In the genomic region with DNA sequence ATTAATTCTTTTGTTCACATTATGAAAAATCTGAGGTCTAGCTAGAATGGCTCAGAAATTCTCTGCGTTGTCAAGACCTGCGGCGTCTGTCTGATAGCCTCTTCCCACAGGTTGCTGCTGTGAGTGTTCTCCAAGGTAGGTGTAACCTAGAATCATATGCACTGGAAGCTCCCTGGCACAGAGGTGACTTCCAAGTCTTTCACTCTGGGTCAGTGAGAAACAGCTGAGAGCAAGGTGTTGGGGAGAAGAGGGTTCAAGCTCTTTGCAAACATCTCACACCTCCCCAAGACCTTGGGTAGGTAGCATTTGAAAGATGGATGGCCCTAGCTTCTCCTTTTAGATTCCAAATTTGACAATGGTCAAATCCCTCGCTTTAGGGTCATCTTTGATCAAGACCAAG, we compare ENCODE assay signal across 23 mouse cellular contexts. TPM values are rescaled to one million over a fixed set of nuclear protein-coding genes. Genes with fewer than 3 reads are reported as not detected.
DNase-seq lines count a peak whose midpoint lies in the region; ATAC-seq and TF ChIP-seq lines count a peak whose summit lies in the region.
"Had no signal": no experiment of that assay in that cellular context is flagged by ENCODE, and none has a peak within 500 bp of the region (broad histone marks: within the 10 kb centered on the region; RNA-seq: fewer than 3 reads in every experiment).

No protein-coding gene starts in this region.

- 0 out of 2 replicates have a peak overlapping the region, but pooled peaks have one; percentile 35 for H3K27ac ChIP-seq in forebrain, embryonic 15.5 days (replicated peaks)
- no peak overlapping the region for H3K27ac ChIP-seq in forebrain, embryonic 14.5 days (ENCODE audit: low read depth, low read length)
- peak overlapping the region; percentile 91 for H3K27ac ChIP-seq in layer of hippocampus, adult 2 months
- H3K27ac ChIP-seq in cortical plate, adult 2 months (ENCODE audit: insufficient read depth, low read length) = peak overlapping the region; percentile 24; the same call in 1 of the 2 replicates
- H3K27ac ChIP-seq: embryonic facial prominence, embryonic 12.5 days; gastrocnemius, adult 2 months; heart, adult 2 months; heart, embryonic 15.5 days; hindbrain, embryonic 14.5 days; kidney, embryonic 15.5 days had no signal

- no peaks in the 10 kb centered on the region for H3K36me3 ChIP-seq in forebrain, embryonic 15.5 days
- no peaks in the 10 kb centered on the region for H3K36me3 ChIP-seq in forebrain, embryonic 14.5 days (ENCODE audit: control insufficient read depth, insufficient read depth, low read length)
- H3K36me3 ChIP-seq: embryonic facial prominence, embryonic 12.5 days; G1E; heart, embryonic 15.5 days; kidney, embryonic 15.5 days had no signal

- WGBS in forebrain, embryonic 15.5 days = 87% methylated on average over 4 of the region's 4 CpGs
- WGBS in forebrain, embryonic 14.5 days = 92% methylated on average over 4 of the region's 4 CpGs

- H3K9me3 ChIP-seq in forebrain, embryonic 15.5 days = no peaks in the 10 kb centered on the region
- no peaks in the 10 kb centered on the region for H3K9me3 ChIP-seq in forebrain, embryonic 14.5 days (replicated peaks; ENCODE audit: control insufficient read depth, low read length)
- H3K9me3 ChIP-seq: embryonic facial prominence, embryonic 12.5 days; G1E; heart, embryonic 15.5 days; kidney, embryonic 15.5 days had no signal

- no peak overlapping the region for H3K4me2 ChIP-seq in forebrain, embryonic 15.5 days (replicated peaks)
- no peak overlapping the region for H3K4me2 ChIP-seq in forebrain, embryonic 14.5 days (ENCODE audit: low read length)
- H3K4me2 ChIP-seq: embryonic facial prominence, embryonic 12.5 days; heart, embryonic 11.5 days; hindbrain, embryonic 14.5 days; kidney, embryonic 15.5 days had no signal

- no peak overlapping the region for H3K4me3 ChIP-seq in forebrain, embryonic 15.5 days
- H3K4me3 ChIP-seq in forebrain, embryonic 14.5 days (ENCODE audit: low read depth, low read length) = no peak overlapping the region
- no peak overlapping the region; the same call in 1 of the 2 replicates for H3K4me3 ChIP-seq in layer of hippocampus, adult 2 months
- no peak overlapping the region for H3K4me3 ChIP-seq in cortical plate, adult 2 months (ENCODE audit: insufficient read depth, low read length)
- H3K4me3 ChIP-seq: embryonic facial prominence, embryonic 12.5 days; gastrocnemius, adult 2 months; heart, adult 2 months; heart, embryonic 15.5 days; kidney, embryonic 15.5 days had no signal

- H3K27me3 ChIP-seq in forebrain, embryonic 15.5 days = no peaks in the 10 kb centered on the region
- H3K27me3 ChIP-seq in forebrain, embryonic 14.5 days (replicated peaks; ENCODE audit: control insufficient read depth, insufficient read depth, low read length) = no peaks in the 10 kb centered on the region
- H3K27me3 ChIP-seq: embryonic facial prominence, embryonic 12.5 days; heart, embryonic 15.5 days; kidney, embryonic 15.5 days had no signal

- DNase-seq in cerebellum, adult 9-11 months = peak; percentile 45
- no peak for DNase-seq in cerebellum, postnatal 25 days
- DNase-seq in forebrain, embryonic 14.5 days (ENCODE audit: low spot score) = no peak
- DNase-seq in layer of hippocampus, adult 2 months (ENCODE audit: low spot score in 2 of 2) = no peak
- no peak for DNase-seq in layer of hippocampus, adult 9-11 months
- no peak for DNase-seq in frontal cortex, postnatal 10 days (ENCODE audit: low spot score in 2 of 2)
- DNase-seq: adrenal gland, adult 8-10 months; adrenal gland, postnatal 36 days; gastrocnemius, adult 2 months; gastrocnemius, postnatal 36 days; heart, adult 2 months; heart, postnatal 14 days; kidney, adult 2 months had no signal

- H3K9ac ChIP-seq in forebrain, embryonic 15.5 days (replicated peaks) = no peak overlapping the region
- H3K9ac ChIP-seq in forebrain, embryonic 14.5 days (ENCODE audit: low read length) = no peak overlapping the region
- H3K9ac ChIP-seq: embryonic facial prominence, embryonic 12.5 days; heart, embryonic 15.5 days; hindbrain, embryonic 14.5 days; kidney, embryonic 15.5 days had no signal

- H3K4me1 ChIP-seq in forebrain, embryonic 15.5 days = peaks cover 50% of the 10 kb centered on the region
- H3K4me1 ChIP-seq in forebrain, embryonic 14.5 days (ENCODE audit: control insufficient read depth, insufficient read depth, low read length) = peaks cover 33% of the 10 kb centered on the region
- peaks cover 2% of the 10 kb centered on the region; the same call in 1 of the 2 replicates for H3K4me1 ChIP-seq in cortical plate, adult 2 months (ENCODE audit: control insufficient read depth, insufficient read depth, low read length)
- H3K4me1 ChIP-seq: heart, embryonic 15.5 days had no signal

- TF ChIP-seq POLR2A in cortical plate, adult 2 months (IDR thresholded peaks at IDR 0.05; ENCODE audit: extremely low read depth, insufficient read depth, low read length) = no peak

- ATAC-seq in forebrain, embryonic 15.5 days (replicated peaks) = no peak
- no peak for ATAC-seq in forebrain, embryonic 14.5 days
- ATAC-seq: forebrain, embryonic 16.5 days; intestine, embryonic 16.5 days had no signal

- no peak for TF ChIP-seq CTCF in layer of hippocampus, adult 2 months (conservative IDR thresholded peaks at IDR 0.05)
- TF ChIP-seq CTCF in cortical plate, adult 2 months (IDR thresholded peaks at IDR 0.05; ENCODE audit: extremely low read depth, insufficient read depth, low read length) = no peak

RNA-seq across cellular contexts. Expression of a gene that starts 14.1 kb away (rescaled TPM):
- 136 and 150 TPM in 2 replicates for polyA plus RNA-seq in forebrain, embryonic 15.5 days (2015; fragmentation: Nextera tagmentation; extraction: Ambion mirVana)
- 102 and 109 TPM in 2 replicates for polyA plus RNA-seq in forebrain, embryonic 14.5 days (2014; fragmentation: Nextera tagmentation; extraction: Ambion mirVana)
- total RNA-seq in layer of hippocampus, adult 2 months (2021) = 100 to 1,000 TPM; 585 to 647 TPM
- polyA plus RNA-seq in cortical plate, adult 2 months (2012; rRNA removed) = 105 and 117 TPM in 2 replicates
